Mouse (Mus musculus): Measurements from ENCODE around the gene Mycl. TPM values are rescaled to one million over a fixed set of nuclear protein-coding genes. Genes with fewer than 3 reads are reported as not detected.

Mycl gene
- total RNA-seq (2017): 0.37 and 0.70 TPM in 2 replicates

GRCm38 (mm10) chr4:122995404-122996220, at the start of gene Mycl:
TSS of gene Mycl (plus strand) at chr4:122995652.
- ATAC-seq (ENCODE audit: extremely low read depth, insufficient number of reproducible peaks, low FRiP score, poor library complexity, severe bottlenecking): peak; percentile 80

GRCm38 (mm10) chr4:122947223-122947622, 48.2 kb upstream of the Mycl start:
- no peak for ATAC-seq (ENCODE audit: extremely low read depth, insufficient number of reproducible peaks, low FRiP score, poor library complexity, severe bottlenecking)

DNA sequence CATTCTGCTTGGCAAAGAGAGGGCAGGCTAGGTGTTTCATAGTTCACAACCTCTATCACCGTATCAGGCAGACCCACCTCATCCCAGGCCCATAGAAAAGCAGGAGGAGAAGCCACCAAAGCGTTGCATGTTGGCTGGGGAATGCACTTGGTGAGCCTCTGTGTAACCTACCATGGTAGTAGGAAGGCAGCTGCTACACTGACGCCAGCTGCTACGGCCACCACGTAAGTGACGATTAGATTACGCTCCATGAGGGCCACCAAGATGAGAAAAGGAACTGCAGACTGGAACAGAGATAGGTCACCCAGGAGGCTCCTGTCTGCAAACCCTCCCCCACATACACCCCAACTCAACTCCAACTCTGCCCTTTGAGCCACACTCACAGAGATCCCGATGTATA, 46.4 kb upstream of the Mycl start:
- no peak for ATAC-seq (ENCODE audit: extremely low read depth, insufficient number of reproducible peaks, low FRiP score, poor library complexity, severe bottlenecking)

GRCm38 (mm10) chr4:122954680-122955411, 40.6 kb upstream of the Mycl start:
- peak; percentile 14; the same call in 1 of the 2 replicates for ATAC-seq (ENCODE audit: extremely low read depth, insufficient number of reproducible peaks, low FRiP score, poor library complexity, severe bottlenecking)

- peak; percentile 84 for ATAC-seq (ENCODE audit: extremely low read depth, insufficient number of reproducible peaks, low FRiP score, poor library complexity, severe bottlenecking)
Observed at GRCm38 (mm10) chr4:122955412-122956136, 39.9 kb upstream of the Mycl start.

GRCm38 (mm10) chr4:122956301-122956700, 39.2 kb upstream of the Mycl start:
- no peak for ATAC-seq (ENCODE audit: extremely low read depth, insufficient number of reproducible peaks, low FRiP score, poor library complexity, severe bottlenecking)

DNA sequence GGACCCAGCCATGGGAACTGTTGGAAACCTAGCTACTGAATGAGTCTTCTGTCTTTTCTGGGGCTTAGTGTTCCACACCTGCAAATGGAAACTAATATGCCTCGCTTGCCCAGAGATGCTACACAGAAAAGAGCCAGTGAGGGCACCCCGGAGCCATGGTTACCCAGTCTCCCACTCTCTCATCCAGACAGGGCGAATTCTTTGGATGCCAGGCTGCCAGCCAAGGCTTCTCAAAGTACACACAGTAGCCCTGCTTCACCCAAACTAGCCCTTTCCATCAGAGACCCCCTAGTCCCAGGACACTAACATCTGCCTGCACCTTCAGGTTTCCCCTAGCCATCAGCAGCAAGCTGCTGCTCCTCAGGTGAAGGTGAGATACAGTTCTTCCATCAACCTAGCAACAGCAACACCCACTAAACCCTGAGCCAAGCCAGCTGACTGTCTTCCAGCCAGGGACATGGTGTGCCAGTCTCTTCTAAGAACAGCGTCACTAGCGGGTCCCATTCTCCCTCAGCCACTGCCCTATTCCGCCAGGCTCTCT, 36.9 kb upstream of the Mycl start:
- no peak for ATAC-seq (ENCODE audit: extremely low read depth, insufficient number of reproducible peaks, low FRiP score, poor library complexity, severe bottlenecking)

DNA sequence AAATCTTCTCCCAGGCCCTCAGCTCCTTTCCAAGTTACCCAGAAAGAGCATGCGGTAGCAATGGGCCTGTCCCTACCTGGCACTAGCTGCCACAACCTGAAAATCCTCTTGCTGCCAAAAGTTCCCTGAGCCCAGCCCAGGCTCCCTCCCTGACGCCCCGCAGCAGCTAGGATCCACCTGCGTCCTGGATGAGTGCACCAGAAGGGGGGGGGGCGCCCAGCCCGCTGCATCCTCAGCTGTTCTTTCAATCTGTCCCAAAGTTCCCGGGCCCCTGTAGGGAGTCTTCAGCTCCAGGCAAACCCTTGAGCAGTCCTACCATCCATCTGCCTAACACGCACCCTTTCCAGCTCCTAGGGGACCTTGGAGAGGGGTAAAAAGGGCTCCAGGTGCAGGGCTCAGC, 35.6 kb upstream of the Mycl start:
- no peak for ATAC-seq (ENCODE audit: extremely low read depth, insufficient number of reproducible peaks, low FRiP score, poor library complexity, severe bottlenecking)

DNA sequence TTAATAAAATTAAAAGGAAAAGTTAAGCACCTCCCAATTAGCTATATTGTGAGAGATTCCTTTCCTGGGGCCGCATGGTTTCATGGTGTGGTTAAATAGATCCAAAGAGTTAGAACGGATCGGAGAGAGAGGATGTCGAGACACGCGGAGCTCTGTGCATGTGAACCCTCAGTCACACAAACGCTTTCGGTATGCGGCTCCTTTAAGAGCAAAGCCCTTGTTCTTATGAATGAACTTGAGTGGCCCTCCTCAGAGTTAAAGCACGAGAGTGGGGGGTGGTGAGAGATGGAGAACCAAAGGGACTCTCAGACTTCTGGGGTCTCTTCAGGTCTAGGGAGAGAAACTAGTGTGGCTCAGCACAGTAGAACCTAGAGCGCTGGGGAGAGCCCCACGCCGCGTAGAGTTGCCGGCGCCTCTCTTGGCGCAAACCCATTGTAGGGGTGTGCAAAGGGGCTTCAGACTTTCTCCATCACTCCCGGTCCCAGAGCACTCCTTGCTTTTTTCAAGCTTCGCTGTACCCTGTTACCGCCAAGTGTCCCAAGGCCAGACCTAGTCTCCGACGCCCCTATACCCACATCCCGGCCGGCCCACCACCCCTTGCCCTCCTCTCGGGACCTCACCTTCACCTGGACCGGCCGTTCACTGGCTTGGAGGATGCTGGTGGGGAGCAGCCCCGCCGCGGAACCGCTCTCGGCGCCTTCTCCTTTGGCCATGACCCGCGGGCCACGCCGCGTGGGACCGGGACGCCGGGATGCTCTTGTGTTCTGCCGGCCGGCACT, 34.9 kb upstream of the Mycl start:
- ATAC-seq (ENCODE audit: extremely low read depth, insufficient number of reproducible peaks, low FRiP score, poor library complexity, severe bottlenecking): peak; percentile 7; the same call in 1 of the 2 replicates

DNA sequence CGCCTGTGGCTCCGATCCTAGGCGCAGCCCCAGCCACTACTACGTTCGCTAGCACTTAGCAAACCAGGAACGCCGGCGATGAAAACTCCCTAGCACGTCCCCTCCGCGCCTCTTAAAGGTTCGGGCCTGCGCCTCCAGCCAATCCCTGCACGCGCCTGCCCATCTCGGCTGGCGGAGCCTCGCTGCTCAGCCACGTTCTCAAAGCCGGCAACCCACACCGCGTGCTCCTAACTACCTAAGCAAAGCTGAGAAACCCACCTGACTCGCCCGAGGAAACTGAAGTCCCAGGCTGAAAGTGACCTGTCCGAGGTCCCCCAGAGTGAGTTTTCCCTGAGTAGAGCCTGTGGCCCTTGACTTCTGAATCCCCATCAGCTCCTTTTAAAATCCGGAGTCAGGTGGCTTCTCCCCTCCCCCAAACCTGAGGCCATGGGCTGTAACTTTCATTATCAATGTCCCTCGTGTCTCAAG, 34.3 kb upstream of the Mycl start, which contains the start of gene Mfsd2a:
Mfsd2a (minus strand) TSS at position 89 of the 468 bp plus-strand sequence.
- peak; percentile 24; the same call in 1 of the 2 replicates for ATAC-seq (ENCODE audit: extremely low read depth, insufficient number of reproducible peaks, low FRiP score, poor library complexity, severe bottlenecking)

GRCm38 (mm10) chr4:122961589-122961988, 33.9 kb upstream of the Mycl start:
- ATAC-seq (ENCODE audit: extremely low read depth, insufficient number of reproducible peaks, low FRiP score, poor library complexity, severe bottlenecking): no peak

DNA sequence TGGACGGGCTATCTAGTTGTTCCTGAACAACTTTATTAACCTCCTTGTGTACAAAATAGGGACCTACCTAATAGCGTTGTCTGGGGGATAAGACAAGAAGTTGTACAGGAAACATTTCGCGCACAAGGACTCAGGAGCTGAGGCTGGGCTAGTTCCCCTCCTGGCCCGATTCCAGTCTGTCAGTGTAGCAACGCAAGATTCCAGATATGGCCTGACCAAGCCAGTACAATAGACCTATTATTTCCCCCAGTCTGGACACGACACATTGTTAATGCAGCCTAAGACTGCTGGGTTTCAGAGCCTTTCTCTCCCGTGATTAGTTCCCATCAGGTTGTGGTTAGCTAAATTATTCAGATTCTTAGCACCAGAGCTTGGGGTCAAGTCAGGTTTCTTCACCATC, 32.7 kb upstream of the Mycl start:
- ATAC-seq (ENCODE audit: extremely low read depth, insufficient number of reproducible peaks, low FRiP score, poor library complexity, severe bottlenecking): no peak

DNA sequence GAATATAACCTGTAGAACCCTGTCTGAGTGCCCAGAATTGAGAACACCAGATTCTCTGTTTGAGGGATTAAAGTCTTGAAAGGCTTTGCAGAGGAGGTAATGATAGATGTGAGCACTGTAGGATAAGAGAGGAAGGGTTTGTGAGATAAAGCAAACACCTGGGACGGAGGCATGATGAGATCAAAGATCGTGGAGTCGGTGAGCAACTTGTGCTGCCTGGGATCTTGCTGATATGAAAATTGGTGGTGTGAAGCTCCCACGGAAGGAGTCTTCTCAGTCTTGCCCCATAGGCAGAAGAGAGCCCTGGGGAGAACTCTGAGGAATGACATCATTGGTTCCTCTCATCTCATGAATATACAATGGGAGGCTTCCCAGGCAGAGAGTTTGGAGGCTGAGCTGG, 27.3 kb upstream of the Mycl start:
- ATAC-seq (ENCODE audit: extremely low read depth, insufficient number of reproducible peaks, low FRiP score, poor library complexity, severe bottlenecking): no peak

DNA sequence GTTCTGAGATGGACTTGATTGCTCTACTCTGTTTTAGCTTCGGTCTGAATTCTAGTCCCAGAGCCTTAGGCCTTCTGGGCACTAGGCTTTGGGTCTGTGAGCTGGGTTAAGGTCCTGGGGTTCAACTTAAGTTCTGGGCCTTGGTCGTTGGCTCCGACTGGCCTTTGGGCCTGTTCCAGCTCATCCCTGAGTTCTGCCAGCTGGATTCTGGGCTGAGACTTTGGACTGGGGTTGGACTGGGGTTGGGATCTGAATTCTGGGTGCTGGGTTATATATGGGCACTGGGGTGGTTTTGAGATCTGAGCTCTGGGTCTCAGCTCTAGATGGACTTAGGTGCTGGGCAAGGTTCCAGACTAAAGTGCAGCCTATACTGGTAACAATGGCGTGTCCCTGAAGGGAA, 24.3 kb upstream of the Mycl start:
- ATAC-seq (ENCODE audit: extremely low read depth, insufficient number of reproducible peaks, low FRiP score, poor library complexity, severe bottlenecking): no peak

DNA sequence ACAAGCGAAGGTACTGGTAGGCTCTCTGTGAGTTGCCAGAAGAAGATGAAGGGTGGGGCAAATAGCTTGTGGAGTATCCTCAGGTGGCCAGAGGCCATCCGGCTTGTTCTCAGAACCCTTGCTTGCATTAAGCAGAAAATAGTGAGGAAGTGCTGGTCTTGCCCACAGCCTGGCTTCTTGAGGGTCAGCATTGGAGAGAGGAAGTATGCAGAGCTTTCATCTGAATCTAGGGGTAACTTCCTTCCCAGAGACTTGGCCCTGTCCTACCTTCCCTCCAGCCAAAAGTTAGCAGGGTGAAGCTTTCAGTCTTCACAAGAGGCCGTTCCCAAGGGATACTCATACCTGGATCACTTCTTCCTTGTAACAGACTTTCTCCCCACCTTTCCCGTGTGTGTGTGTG, 23.8 kb upstream of the Mycl start:
- no peak for ATAC-seq (ENCODE audit: extremely low read depth, insufficient number of reproducible peaks, low FRiP score, poor library complexity, severe bottlenecking)

GRCm38 (mm10) chr4:122972056-122972455, 23.4 kb upstream of the Mycl start:
- no peak for ATAC-seq (ENCODE audit: extremely low read depth, insufficient number of reproducible peaks, low FRiP score, poor library complexity, severe bottlenecking)

- ATAC-seq (ENCODE audit: extremely low read depth, insufficient number of reproducible peaks, low FRiP score, poor library complexity, severe bottlenecking): no peak
Observed at GRCm38 (mm10) chr4:122974976-122975520, 20.4 kb upstream of the Mycl start.

GRCm38 (mm10) chr4:122976885-122977284, 18.6 kb upstream of the Mycl start:
- ATAC-seq (ENCODE audit: extremely low read depth, insufficient number of reproducible peaks, low FRiP score, poor library complexity, severe bottlenecking): no peak

Data from neutrophil, adult 5-6 weeks (primary cell).